Mouse (Mus musculus): ENCODE measurements at regions not wholly inside any gene's neighbourhood (a gene's known extent, or its start where the extent isn't known, plus 50 kb on each side); places are given as distances from the start of the nearest gene placed in this dataset.

DNA sequence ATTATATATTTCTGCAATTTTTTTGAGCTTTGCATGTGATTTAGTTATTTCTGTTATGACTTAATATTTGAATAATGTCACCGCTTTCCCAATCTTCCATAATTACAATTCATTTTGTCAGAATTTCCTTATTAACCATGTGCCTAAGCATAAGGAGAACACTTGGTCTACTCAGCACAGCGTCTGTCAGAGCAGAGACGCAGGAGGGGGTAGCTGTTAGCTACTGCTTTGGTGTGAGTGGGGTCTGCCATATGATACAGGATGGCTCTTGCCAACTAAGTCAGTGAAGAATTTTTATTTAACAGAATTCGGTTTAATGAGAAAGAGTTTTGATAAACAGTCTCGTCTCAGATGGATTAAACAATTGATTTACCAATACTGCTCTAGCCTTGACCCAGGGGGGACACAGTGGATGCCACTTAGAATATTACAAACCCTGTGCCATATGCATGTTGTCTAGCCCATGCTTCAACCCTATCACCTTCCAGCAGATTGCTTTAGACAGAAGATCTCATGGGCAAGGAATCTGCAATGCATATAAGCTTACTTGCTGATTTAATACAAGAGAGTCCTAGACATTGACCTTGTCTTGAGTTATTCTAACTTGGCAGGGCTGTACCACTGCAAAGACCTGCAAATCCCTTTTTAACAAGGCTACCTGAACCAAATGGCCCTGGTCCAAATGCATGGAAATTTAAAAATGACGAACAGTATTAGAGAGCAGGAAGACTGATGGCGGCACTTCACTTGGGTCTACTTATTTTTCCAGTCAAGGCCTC, 434.9 kb downstream of the Rnf144b start:
- TF ChIP-seq EP300 (optimal IDR thresholded peaks at IDR 0.05) (no peak), CTCF (IDR thresholded peaks at IDR 0.05; ENCODE audit: low read depth) (no peak)
